Mouse (Mus musculus) ES-E14 (cell line): Measurements from ENCODE around the gene Smim17.
"Not testable (repeated sequence)": the region's sequence is repeated elsewhere in the genome, so short reads cannot be mapped to it uniquely, and the experiment has no call there.

Experiments used
- ZC3H11A ChIP-seq: IDR thresholded peaks from 2 replicates; pipeline ENCODE4 v1.6.1; 2012; ENCODE audit warnings: low read depth, mild to moderate bottlenecking, inconsistent platforms, low read length, borderline replicate concordance
- ZNF384 ChIP-seq: IDR thresholded peaks from 2 replicates; pipeline ENCODE4 v1.6.1; 2012; ENCODE audit warnings: low read depth, low read length, inconsistent platforms

GRCm38 (mm10) chr7:6477633-6478032, 79.1 kb downstream of the Smim17 start:
- not testable (repeated sequence) for TF ChIP-seq ZC3H11A, ZNF384
